Mouse (Mus musculus): ENCODE data around the gene Lrp1.
A peak's percentile ranks its signal among the peaks of the same experiment; 100 is the strongest.

The Lrp1 gene

DNA sequence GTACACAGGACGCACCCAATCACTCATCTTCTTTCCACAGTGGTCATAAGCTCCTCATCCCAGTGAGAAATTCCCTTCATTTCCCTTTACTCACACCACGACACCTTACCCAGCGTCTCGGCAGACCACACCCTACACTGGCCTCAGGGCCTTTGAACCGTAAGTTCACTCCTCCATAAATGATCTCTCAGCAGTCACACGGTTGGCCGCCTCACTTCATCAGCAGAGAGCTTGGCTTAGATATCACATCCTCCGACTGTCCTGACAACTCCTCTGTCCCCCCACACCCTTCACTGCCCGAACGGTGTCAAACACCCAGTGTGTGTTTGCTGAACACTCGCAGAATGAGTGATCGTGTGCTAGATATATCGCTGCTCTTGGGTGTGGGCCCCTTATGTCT is 28.1 kb downstream of the Lrp1 start:
- no peak for DNase-seq (ENCODE audit: low read depth, low spot score)

DNA sequence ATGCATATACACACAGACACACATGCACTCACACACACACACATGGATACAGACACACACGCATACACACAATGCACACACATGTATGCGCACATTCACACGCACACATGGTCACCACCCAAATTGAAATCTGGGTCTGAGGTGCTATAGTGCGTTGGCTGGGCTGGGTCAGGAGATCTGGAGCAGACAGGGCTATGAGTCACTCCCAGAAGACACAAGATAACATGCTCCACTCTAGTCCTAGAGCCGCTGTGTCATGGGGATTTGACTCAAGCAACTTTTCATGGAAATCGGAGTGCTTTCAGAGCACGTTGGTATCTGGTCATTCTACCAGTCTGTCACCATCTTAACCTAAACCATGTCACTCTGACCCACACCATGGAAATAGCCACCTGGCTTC is 28.5 kb downstream of the Lrp1 start:
- no peak for DNase-seq (ENCODE audit: low read depth, low spot score)

DNA sequence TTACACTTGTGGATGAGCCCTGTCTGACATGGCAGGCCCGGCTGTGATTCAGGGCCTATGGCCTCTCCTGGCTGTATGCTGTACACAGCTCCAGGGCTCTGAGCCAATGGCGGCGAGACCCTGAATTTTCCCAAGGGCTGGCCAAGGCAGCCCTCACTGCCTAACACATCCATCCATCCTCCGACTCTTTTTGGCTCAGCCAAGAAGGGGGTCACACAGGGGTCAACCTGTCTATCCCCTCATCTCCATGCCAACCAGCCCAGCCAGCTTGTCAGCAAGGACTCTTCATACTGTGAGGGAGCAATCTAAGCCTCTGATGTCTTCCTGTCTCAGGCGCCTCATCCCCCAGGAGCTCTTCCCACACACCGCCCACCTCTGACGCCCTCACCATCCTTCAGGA is 29.4 kb downstream of the Lrp1 start:
- peak; percentile 24 for DNase-seq (ENCODE audit: low read depth, low spot score)

DNA sequence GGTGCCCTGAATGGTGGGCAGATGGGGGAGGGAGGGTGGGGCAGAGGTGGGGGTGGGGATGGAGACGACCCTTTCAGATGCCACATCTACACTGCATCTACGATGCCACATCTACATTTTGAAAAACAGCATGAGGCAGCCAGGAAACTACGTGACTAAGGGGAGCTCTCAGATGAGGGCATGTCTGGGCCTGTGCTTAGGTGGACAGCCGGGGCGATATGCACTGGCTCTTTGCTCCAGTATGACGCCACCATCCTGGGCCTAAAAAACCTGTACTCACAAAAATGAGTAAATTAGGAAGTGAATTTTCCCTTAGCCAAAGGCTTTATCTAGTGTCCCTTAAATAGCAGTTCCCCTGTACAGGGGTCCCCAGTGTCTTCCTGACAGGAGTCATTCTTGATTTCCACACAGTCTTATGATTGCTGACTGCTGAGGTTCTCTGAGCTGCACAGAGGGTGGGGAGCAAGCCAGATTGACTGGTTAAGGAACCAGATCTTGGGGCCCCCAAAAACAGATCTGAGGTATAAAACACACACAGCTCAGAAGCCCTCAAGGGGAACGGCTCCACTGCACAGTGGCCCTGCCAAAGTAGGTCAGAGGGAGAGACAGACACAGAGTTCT is 30.0 kb downstream of the Lrp1 start:
- no peak for DNase-seq (ENCODE audit: low read depth, low spot score)

DNA sequence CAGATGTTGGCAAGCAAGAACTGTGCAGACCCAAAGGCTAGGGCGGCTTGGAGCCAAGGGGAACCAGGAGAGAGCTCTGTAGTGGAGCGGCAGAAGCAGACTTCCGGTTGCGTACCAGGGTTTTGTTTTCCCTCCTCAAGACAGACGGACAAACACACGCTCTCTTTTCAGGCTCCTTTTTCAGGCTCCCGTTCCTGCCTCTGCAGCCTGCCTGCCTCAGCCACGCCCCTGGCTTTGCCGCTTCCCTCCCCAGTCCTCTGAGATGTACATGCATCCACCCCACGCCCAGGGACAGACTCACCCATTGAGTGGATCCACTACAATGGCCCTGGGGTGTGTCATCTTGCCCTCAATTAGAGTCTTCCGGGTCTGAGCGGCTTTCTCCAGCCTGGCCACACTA is 30.7 kb downstream of the Lrp1 start:
- no peak for DNase-seq (ENCODE audit: low read depth, low spot score)

DNA sequence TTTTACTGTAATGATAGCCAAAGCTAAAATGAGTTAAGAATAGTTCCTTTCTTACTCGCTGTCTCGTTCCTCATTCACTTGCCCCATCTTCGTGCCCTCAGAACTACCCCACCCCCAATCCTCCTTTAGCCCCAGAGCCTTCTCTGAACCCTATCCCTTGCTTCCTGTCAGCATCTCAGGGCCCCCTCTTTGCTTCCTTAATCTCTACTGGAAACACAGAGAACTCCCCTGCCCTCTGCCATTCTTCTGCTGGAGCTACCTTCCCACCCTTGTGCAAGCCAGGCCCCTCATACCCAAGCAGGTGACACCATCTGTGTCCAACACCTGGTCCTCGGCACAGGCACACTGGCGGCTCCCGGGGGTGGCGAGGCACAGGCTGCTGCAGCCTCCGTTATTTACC is 33.2 kb downstream of the Lrp1 start:
- no peak for DNase-seq (ENCODE audit: low read depth, low spot score)

DNA sequence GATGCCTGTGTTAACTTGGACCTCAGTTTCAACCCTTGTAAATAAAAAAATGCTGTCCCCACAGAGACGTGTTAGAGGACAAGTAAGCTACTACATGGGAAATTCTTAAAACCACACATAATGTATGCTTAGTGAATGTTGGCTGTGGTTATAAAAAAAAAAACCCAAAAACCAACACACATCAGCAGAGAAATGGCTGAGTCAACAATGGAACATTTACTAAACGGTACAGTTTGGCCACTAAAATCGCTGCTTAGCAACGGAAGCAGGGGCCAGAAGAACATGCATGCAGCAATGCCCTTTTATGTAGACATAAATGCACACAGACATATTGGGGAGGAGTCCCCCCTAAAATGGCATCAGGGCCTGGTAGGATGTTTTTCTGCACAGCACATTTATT is 34.7 kb downstream of the Lrp1 start:
- no peak for DNase-seq (ENCODE audit: low read depth, low spot score)

DNA sequence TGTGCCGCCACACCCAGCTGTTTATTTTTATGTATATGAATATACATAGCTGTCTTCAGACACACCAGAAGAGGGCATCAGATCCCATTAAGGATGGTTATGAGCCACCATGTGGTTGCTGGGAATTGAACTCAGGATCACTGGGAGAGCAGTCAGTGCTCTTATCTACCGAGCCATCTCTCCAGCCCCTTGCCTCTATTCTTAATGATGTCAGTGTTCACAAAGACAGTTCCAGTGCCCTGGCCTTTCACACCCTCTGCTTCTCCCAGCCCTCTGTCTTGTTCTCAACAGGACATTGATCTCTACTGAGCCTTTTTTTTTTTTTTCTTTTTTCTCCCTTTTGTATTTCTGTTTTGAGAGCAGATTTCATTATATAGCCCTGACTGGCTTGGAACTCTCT is 35.4 kb downstream of the Lrp1 start:
- no peak for DNase-seq (ENCODE audit: low read depth, low spot score)

DNA sequence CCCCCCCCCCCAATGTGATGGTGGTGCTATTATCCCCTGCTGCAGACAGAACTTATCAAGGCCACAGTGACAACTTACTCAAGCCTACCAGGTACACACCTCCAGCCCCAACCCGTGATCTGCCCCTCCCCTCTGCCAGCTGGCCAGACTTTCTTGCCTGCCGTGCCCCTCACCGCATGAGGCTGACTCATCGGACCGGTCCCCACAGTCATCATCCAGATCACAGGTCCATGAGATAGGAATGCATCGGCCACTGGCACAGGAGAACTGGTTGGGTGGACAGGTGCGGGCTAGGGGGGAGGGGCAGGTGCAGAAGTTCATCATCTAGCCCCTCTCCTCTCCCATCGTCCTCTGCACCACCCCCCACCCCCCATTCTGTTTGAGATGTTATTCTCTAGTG is 37.3 kb downstream of the Lrp1 start:
- DNase-seq (ENCODE audit: low read depth, low spot score), result no peak

DNA sequence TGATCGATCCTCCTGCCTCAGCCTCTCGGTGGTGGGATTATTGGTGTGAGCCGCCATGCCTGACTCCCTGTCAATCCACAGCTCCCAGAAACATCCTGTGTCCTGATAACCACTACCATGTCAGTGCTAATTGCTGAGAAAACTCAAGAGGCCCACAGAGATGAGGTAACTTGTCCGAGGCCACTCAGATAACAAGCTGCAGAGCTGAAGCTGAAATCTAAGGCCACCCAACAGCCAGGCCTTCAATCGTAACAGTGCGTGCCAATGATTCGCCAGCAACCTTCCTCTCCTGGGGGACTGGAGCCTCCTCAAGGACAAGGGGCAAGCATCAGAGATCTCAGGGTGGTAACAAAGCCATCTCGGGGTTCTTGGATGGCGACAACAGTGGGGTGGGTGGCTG is 39.7 kb downstream of the Lrp1 start:
- DNase-seq (ENCODE audit: low read depth, low spot score), result no peak

DNA sequence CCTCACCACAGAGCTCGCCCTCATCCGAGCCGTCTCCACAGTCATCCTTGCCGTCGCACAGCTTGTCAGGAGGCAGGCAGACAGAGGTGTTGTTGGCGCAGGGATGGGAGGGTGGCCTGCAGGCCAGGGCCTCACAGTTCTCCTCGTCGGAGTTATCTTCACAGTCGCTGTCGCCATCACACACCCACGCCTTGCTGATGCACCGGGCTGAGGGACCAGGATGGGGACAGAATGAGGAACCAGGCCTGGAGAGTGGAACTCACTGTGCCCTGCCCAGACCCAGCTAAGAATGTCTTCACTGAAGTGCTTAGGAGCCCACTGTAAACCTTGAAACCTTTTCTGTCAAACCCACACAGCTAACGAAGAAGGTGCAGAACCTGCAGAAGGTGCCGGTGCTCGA is 43.0 kb downstream of the Lrp1 start:
- no peak for DNase-seq (ENCODE audit: low read depth, low spot score)

DNA sequence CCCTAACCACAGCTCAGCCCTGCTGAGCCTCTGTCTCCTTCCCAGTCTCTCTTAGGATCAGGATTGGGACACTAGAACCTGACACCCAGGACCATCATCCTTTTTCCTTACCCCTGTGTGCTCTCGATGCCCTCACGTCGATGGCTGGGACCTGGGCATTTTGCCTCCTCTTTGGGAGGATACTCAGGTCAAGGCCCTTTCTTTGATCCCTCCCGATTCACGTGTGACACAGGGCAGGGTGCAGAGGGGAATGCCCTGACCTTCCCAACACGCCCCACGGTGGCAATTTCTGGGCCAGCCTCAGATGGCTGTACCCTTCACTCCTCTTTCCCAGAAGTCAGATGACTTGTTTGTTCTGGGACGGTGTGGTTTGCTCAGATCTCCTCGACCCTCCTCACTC is 43.8 kb downstream of the Lrp1 start:
- DNase-seq (ENCODE audit: low read depth, low spot score), result no peak

DNA sequence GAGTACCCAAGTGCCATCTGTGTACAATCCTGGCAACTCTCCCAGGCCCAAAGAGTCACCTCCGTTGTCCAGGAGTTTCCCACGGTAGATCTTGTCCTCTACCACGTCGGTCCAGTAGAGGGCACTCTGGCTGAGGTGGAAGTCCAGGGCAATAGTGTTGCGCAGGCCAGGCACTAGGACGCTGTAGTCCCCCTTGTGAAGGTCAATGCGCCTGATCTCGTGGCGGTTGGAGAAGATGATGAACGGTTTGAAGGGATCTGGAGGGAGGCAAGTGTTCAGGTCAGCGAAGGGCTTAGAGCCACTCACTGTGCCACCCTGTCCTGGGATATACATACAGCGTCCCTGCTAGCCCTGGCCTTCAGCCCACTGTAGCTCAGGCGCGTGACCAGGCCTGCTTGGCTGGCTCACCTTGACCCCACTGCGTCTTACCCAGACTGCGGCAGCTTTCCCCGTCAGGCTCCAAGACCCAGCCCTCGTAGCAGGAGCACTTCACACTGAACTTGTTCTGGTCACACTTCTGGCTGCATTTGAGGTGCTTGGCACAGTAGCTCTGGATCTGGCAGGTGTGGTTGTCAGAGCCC is 44.5 kb downstream of the Lrp1 start:
- DNase-seq (ENCODE audit: low read depth, low spot score), result peak; percentile 36

DNA sequence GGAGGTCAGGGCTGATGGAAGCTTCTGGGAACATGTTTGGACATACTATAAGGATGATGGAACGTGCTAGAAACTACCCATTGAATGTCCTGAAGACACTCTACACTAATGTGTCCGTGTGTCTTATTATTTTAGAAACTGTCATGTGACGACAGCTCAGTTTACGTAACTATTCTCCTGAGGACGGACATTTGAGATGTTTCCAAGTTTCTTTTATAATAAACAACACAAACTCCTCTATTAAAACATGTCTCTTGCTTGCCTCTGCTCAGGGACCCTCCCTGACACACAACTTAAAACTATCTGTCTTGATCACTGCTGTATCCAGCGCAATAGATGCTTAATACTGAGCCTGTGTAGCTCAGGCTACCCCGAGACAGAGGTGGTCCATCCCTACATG is 45.2 kb downstream of the Lrp1 start:
- no peak for DNase-seq (ENCODE audit: low read depth, low spot score)

DNA sequence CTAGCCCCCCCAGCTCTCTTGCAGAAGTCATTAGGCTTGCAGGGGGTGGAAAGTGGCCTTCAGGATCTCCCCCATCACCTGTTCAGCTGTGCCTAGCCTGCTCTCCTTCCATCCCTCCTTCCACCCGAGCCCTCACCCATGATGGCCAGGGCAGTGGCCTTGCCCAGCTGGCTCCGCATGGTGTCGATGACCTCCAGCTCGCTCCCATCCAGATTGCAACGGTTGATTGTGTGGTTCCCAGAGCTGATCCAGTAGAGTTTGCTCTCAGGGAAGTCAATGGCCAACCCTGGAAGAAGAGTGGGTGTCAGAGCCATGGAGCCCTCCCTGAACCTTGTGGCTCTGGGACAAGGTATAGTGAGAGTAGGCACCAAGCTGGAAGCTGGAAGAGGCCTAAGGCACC is 48.7 kb downstream of the Lrp1 start:
- DNase-seq (ENCODE audit: low read depth, low spot score), result no peak

DNA sequence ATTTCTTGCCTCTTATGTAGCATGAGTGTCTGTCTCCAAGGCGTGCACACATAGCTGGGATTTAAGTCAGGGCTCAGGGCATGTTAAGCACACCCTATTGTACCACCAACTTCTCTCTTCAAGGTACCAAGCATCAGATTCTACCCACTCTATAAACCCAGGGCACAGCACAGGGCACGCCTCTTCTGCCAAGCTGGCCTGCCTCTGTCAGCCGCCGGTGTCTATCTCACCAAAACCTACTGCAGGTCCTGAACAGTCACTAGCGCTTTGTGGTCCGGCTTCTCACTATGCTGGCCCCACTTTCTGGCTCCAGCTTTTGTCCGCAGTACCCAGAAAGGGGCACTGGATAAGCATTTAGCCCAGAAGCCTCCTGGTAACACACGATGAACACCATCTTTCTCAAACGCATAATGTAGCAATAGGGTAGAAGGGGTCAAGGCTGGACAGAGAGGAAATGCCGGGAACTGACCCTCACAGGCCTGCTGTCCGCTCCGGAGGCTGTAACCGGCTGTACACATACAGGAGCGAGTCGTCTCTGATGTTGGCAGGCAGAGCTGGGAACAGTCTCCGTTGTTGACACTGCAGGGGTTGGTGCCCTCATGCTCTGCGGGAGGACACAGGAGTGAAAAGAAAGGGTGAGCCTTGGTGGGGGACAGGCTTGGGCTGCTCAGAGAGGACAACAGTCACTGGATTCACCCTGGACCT is 49.9 kb downstream of the Lrp1 start:
- DNase-seq (ENCODE audit: low read depth, low spot score), result no peak

DNA sequence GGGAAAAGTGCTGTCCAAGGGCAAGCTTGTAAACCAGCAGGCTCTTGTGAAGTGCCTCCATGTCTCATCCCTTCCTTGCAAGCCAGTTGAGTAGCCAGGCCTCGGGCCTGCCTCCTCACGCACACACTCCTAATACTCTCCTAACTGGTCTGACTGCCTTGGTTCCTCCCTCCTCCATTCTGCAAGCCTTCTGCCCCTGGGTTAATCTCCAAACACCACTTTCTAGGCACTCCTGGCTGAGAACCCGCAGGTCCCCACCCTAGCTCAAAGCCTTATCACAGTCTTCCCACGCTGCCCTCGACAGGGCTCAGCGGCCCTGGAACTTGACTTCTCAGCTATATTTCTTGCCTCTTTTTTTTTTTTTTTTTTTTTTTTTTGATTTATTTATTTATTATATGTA is 50.6 kb downstream of the Lrp1 start:
- no peak for DNase-seq (ENCODE audit: low read depth, low spot score)

DNA sequence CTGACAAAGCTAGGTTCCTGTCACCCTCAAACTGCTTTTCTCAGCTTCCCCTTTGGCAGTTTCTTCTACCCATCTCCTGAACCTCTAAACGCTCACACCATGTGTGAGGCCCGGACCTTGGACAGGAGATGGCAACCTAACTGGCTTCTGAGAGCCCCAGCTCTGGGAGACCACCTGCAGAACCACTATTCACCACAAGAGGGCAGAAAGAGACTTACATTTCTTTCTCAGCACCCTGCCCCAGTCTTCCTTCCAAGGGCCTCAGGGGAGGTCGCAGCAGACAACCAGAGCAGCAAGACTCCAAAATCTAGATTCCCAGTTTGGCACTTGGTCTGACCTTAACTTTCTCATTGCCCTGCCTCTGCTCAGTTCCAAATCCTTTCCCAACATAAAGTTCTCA is 51.5 kb downstream of the Lrp1 start:
- DNase-seq (ENCODE audit: low read depth, low spot score), result peak; percentile 70

DNA sequence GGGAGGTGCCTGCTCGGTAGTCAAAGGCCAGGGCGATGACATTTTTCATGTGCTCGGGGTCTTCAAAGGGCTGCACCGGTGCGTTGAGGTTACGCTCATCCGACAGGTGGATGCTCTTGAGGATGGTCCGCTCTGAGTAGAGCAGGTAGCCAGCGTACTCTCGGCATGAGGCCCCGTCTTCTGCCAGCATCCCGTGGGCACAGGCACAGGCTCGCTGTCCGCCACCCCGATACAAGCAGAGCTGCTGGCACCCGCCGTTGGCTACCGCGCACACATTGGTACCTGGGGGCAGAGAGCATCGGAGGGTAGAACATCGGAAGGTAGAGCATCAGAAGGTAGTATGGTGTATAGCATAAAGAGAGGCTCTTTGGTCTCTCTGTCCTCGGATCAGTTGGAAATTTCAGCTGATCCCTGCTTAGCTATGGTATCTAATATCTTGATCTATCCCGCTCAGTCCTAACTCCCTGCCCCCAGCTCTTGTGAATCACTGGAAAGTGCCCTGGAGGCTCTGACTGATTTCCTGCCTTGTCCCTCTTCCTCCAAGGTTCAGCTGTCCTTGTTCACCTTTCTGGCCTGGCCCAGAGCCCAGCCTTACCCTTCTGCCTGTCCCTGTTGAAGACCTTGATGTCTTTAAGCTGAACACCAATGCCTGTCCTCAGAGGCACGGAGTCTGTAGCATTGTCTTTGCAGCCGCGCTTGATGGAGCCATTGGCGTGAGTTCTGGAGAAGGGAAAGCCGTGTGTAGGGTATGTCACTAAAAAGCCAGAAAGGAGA is 54.2 kb downstream of the Lrp1 start:
- DNase-seq (ENCODE audit: low read depth, low spot score), result no peak

DNA sequence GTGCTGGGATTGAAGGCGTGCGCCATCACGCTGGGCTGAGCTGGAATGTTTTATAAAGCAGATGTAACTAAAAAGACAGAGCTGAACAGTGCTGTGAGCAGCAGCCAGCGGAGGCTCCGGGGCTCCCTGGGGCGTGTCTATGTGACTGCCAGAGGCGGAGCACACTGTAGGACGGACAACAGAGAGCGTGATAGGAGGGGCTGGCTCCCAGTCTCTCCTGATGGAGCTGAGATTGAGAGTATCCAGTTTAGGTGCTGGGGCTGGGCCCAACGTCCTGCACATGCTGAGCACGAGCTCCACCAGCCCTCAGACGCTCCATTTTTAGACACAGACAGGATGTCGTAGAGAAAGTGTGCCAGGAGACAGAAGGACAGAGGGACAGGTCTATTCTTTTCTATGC is 56.6 kb downstream of the Lrp1 start:
- DNase-seq (ENCODE audit: low read depth, low spot score), result no peak

DNA sequence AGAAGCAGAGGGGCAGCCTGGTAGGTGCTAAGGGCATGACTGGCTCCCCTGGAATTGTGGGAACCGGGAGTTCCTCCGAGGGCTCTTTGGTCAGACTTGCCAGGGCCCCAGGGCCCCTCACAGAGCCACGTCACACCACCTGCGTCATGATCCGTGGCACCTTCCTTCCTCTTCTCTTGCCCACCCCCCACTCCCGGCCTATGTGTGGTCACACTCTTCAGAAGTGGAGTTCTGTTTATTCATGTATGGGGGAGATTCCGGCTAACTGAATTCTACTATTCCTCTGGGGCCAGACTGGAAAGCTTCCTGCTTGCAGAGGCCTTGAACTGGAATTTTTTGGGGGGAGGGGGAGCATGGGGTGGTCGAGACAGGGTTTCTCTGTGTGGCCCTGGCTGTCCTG is 57.1 kb downstream of the Lrp1 start:
- DNase-seq (ENCODE audit: low read depth, low spot score), result no peak

DNA sequence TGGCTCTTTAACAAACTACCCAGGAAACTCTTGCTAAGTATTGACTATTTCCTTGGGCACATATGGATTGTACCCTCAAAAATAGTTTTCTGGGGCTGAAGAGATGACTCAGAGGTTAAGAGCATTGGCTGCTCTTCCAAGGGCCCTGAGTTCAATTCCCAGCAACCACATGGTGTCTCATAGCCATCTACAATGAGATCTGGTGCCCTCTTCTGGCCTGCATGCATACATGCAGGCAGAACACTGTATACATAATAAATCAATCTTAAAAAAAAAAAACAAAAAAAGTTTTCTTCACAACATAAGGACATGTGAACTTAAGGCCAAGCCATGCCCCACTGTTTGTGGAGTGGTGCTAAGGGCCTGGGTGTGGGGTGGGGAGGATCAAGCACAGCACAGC is 59.8 kb downstream of the Lrp1 start:
- DNase-seq (ENCODE audit: low read depth, low spot score), result no peak

DNA sequence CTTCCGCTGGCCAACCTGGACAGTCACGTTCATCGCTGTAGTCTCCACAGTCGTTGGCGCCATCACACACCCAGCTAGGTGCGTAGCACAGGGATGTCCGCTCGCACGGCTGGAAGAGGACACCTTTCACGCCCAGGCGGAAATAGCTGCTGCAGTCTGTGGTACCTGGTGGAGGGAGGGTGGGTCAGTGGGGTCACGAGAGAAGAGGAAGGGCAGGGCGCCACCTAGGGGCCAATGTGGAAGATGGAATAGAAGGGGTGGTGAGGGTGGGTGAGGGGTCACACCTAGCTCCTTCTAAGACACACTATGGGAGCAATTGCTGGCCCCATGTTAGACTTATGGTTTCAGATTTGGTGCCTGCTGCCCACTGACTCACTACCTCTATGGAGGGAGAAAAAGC is 63.6 kb downstream of the Lrp1 start:
- no peak for DNase-seq (ENCODE audit: low read depth, low spot score)
